Mouse (Mus musculus): ENCODE data around the gene Nsf.
A peak's percentile ranks its signal among the peaks of the same experiment; 100 is the strongest.

The Nsf gene

GRCm38 (mm10) chr11:103941351-103941750 is 12.5 kb downstream of the Nsf start:
- DNase-seq (ENCODE audit: low read depth, low spot score) = no peak

- no peak for DNase-seq (ENCODE audit: low read depth, low spot score)
Measured at GRCm38 (mm10) chr11:103940887-103941286, 13.0 kb downstream of the Nsf start.

GRCm38 (mm10) chr11:103937976-103938728 is 15.7 kb downstream of the Nsf start:
- DNase-seq (ENCODE audit: low read depth, low spot score) = no peak

GRCm38 (mm10) chr11:103937451-103937850 is 16.4 kb downstream of the Nsf start:
- no peak for DNase-seq (ENCODE audit: low read depth, low spot score)

- DNase-seq (ENCODE audit: low read depth, low spot score) = no peak
Measured at GRCm38 (mm10) chr11:103935717-103936116, 18.1 kb downstream of the Nsf start.

GRCm38 (mm10) chr11:103933886-103934285 is 20.0 kb downstream of the Nsf start:
- no peak for DNase-seq (ENCODE audit: low read depth, low spot score)

- DNase-seq (ENCODE audit: low read depth, low spot score) = no peak
Measured at GRCm38 (mm10) chr11:103923957-103924356, 29.9 kb downstream of the Nsf start.

- DNase-seq (ENCODE audit: low read depth, low spot score) = no peak
Measured at GRCm38 (mm10) chr11:103923272-103923671, 30.6 kb downstream of the Nsf start.

GRCm38 (mm10) chr11:103922812-103923211 is 31.0 kb downstream of the Nsf start:
- DNase-seq (ENCODE audit: low read depth, low spot score) = no peak

GRCm38 (mm10) chr11:103920665-103921064 is 33.2 kb downstream of the Nsf start:
- peak; percentile 59 for DNase-seq (ENCODE audit: low read depth, low spot score)

- DNase-seq (ENCODE audit: low read depth, low spot score) = no peak
Measured at GRCm38 (mm10) chr11:103916807-103917206, 37.0 kb downstream of the Nsf start.

GRCm38 (mm10) chr11:103915686-103916085 is 38.2 kb downstream of the Nsf start:
- no peak for DNase-seq (ENCODE audit: low read depth, low spot score)

- DNase-seq (ENCODE audit: low read depth, low spot score) = peak; percentile 63
Measured at GRCm38 (mm10) chr11:103910993-103911585, 42.8 kb downstream of the Nsf start.

GRCm38 (mm10) chr11:103910531-103910930 is 43.3 kb downstream of the Nsf start:
- no peak for DNase-seq (ENCODE audit: low read depth, low spot score)

- no peak for DNase-seq (ENCODE audit: low read depth, low spot score)
Measured at GRCm38 (mm10) chr11:103909809-103910208, 44.0 kb downstream of the Nsf start.

- DNase-seq (ENCODE audit: low read depth, low spot score) = no peak
Measured at GRCm38 (mm10) chr11:103909396-103909795, 44.5 kb downstream of the Nsf start.

GRCm38 (mm10) chr11:103906051-103906719 is 47.7 kb downstream of the Nsf start:
- DNase-seq (ENCODE audit: low read depth, low spot score) = no peak

- DNase-seq (ENCODE audit: low read depth, low spot score) = no peak
Measured at GRCm38 (mm10) chr11:103905506-103905905, 48.4 kb downstream of the Nsf start.

- no peak for DNase-seq (ENCODE audit: low read depth, low spot score)
Measured at GRCm38 (mm10) chr11:103901581-103901966, 52.3 kb downstream of the Nsf start.

GRCm38 (mm10) chr11:103900803-103901580 is 52.9 kb downstream of the Nsf start:
- DNase-seq (ENCODE audit: low read depth, low spot score) = no peak

GRCm38 (mm10) chr11:103896966-103897750 is 56.7 kb downstream of the Nsf start:
- DNase-seq (ENCODE audit: low read depth, low spot score) = no peak

All from mesoderm, embryonic 11.5 days (tissue).